Mouse (Mus musculus) ES-E14 (cell line): ENCODE data around the gene Mapk8ip3.

ENCODE experiments used
- MAFK ChIP-seq: IDR thresholded peaks from 2 replicates; pipeline ENCODE4 v1.6.1; 2014; ENCODE audit warnings: mild to moderate bottlenecking, low read depth, low read length, inconsistent platforms; ENCODE audit not compliant: insufficient read depth
- ZNF384 ChIP-seq: IDR thresholded peaks from 2 replicates; pipeline ENCODE4 v1.6.1; 2012; ENCODE audit warnings: low read depth, low read length, inconsistent platforms

DNA sequence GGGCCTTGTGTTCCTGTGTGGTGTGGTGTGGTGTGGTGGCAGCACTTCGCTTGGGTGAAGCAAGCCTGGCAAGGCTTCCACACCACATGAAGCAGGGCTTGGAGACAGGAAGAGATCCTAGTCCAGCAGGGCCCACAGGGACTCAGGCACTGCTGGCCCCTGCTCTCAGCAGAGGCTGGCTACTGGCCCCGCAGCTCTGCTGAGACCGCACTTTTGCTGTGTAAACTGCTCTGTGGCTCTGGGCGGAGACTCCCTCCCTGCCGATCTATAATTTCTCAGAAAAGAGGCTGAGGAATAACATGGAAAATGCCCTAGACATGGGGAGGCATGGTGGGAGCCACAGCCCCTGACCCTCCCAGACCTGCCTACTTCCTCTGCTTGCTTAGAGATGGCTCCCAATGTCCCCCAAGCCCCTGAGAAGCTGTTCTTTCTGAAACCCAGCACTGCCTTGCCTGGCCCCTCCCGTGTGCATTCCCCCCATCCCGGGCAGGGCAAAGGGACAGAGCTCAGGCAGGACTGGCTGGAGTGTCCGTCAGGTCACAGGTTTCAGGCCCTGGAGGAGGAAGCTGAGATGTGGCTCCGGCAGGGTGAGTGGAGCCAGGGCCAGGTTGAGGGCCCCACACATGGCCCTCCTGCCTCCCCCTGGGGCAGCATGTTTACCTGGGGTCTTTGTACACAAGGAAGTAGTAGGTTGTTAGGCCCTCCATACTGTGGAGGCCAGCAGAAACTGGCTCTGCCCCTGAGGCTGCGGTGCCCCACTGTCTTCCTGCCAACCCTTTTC is 59.3 kb downstream of the Mapk8ip3 start:
- TF ChIP-seq ZNF384, result no peak
- no peak for TF ChIP-seq MAFK
